Mouse (Mus musculus): ENCODE results near the gene Olfr1564.
"Not testable (repeated sequence)": the region's sequence is repeated elsewhere in the genome, so short reads cannot be mapped to it uniquely, and the experiment has no call there.

Olfr1564 gene

GRCm38 (mm10) chr17:33221590-33221989 is at the start of gene Olfr1564:
Gene Olfr1564, minus strand, starts transcription at chr17:33221690.
- no peak for DNase-seq (ENCODE audit: inconsistent ontology term)

GRCm38 (mm10) chr17:33268907-33269306 is 47.4 kb upstream of the Olfr1564 start:
- DNase-seq (ENCODE audit: inconsistent ontology term): no peak

DNA sequence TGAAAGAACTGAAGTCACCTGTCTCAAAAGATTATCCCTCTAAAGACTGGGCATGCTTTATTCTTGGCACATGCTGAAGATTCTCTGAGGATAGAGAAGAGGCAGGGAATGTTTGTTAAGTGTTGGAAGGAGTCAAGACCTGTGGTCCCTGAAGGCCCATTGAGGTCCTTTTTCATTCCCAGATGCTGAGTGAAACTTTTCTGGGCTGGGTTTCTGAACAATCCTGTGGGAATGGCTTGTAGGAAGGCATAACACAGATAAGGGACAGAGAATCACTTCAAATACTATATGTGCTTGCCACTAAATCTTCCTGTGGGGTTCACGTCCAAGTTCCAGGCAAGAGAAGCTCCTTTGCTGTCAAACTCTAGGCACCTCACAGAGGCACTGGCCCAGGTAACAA is 42.9 kb upstream of the Olfr1564 start, which contains the start of gene Olfr63:
Gene Olfr63 (plus strand): TSS at position 301 of the 400 bp plus-strand sequence.
- no peak for DNase-seq (ENCODE audit: inconsistent ontology term)

DNA sequence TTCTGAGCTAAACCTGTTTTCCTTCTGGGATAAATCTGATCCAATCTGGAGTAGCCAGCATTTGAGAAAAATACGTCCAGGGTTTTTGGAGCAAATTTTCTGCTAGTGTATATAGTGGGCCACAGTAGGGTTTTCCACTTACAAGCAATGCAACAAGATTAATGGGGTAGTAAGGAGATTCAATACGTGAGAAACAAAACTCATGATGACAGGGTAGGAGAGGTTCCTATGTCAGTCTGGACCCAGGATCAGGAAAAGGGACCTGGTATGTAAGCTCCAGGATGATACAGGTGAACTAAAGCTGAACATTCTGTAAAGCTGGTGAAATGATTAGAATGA is 33.8 kb upstream of the Olfr1564 start:
- DNase-seq (ENCODE audit: inconsistent ontology term): not testable (repeated sequence)

- DNase-seq (ENCODE audit: inconsistent ontology term): not testable (repeated sequence)
These were observed 33.2 kb upstream of the Olfr1564 start, which contains the start of gene Zfp955a for GRCm38 (mm10) chr17:33254530-33255318. Gene Zfp955a, minus strand, starts transcription at chr17:33255145.

- DNase-seq (ENCODE audit: inconsistent ontology term): not testable (repeated sequence)
These were observed 15.2 kb upstream of the Olfr1564 start for GRCm38 (mm10) chr17:33236646-33237045.

DNA sequence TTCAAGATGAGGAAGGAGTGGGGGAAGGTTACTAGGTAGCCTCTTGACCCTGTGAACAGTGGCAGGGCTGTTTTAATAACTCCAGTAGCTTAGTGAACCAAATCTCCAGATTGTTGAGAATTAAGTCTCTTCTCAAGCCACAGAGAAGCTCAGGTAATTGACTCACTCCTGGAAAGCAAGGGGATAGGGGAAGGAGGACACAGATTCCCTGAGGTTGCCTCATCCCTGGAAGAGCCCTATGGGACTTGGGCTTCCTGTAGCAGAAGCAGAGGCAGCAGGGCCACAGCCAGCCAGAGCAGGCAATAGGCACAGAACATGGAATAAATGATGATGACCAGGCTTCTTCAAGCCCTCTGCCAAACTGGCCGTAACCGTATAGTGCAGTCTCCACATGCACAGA is 30.5 kb downstream of the Olfr1564 start, which contains the start of gene Olfr239:
Gene Olfr239 (plus strand): TSS at position 301 of the 400 bp plus-strand sequence.
- not testable (repeated sequence) for DNase-seq (ENCODE audit: inconsistent ontology term)

- DNase-seq (ENCODE audit: inconsistent ontology term): not testable (repeated sequence)
These were observed 53.3 kb downstream of the Olfr1564 start, which contains the start of gene Olfr55 for GRCm38 (mm10) chr17:33168147-33168546. Gene Olfr55, plus strand, starts transcription at chr17:33168447.
